Mouse (Mus musculus) heart, adult 18-20 months (tissue): ENCODE measurements around the gene Ptger1. TPM values are rescaled to one million over a fixed set of nuclear protein-coding genes. Genes with fewer than 3 reads are reported as not detected.

Source experiments
- total RNA-seq, 2 experiments: library from RNA; stranded (reverse); gene quantifications; 2 replicates each; pipeline ENCODE4 v1.2.3; 2021

Gene Ptger1
- total RNA-seq, 2 experiments from 2014 or later: 0.07 to 0.41 TPM

Other genes starting within 250 kb of the Ptger1 start
- gene Scoc, start 208.3 kb upstream of the Ptger1 start, total RNA-seq: 10 to 100 TPM; 53.3 to 56.3 TPM
- not detected for gene Olfr370, start 130.9 kb upstream of the Ptger1 start, total RNA-seq
- 100 to 1,000 TPM; 661 to 773 TPM for gene Ndufb7, start 100.0 kb upstream of the Ptger1 start, total RNA-seq
- gene Tecr, start 58.7 kb upstream of the Ptger1 start, total RNA-seq: 100 to 1,000 TPM; 487 to 510 TPM
- gene Dnajb1, start 58.5 kb upstream of the Ptger1 start, total RNA-seq: 10 to 100 TPM; 20.0 to 22.3 TPM
- 10 to 100 TPM; 23.1 to 27.3 TPM for gene Gipc1, start 14.0 kb upstream of the Ptger1 start, total RNA-seq
- 10 to 100 TPM; 51.1 to 52.7 TPM for gene Pkn1, start 32.5 kb downstream of the Ptger1 start, total RNA-seq
- 10 to 100 TPM; 15.2 to 15.9 TPM for gene Ddx39, start 48.5 kb downstream of the Ptger1 start, total RNA-seq
- 10 to 100 TPM; 41.1 to 43.2 TPM for gene Adgre5, start 74.6 kb downstream of the Ptger1 start, total RNA-seq
- gene Adgrl1, start 233.4 kb downstream of the Ptger1 start, total RNA-seq: 10 to 100 TPM in 1 of 2 experiments, 1 to 10 TPM in 1; 9.9 to 10.9 TPM